Mouse (Mus musculus) cortical plate, adult 2 months (tissue): Measurements from ENCODE around the gene G0s2. TPM values are rescaled to one million over a fixed set of nuclear protein-coding genes. Genes with fewer than 3 reads are reported as not detected.

Source experiments
- H3K27ac ChIP-seq: fragments of 200-500 bp; 2 replicates; pipeline ENCODE4 v1.5.1; 2012; ENCODE audit warnings: low read length, control low read depth, inconsistent platforms; ENCODE audit not compliant: insufficient read depth
- H3K4me1 ChIP-seq: fragments of 200-500 bp; 2 replicates; pipeline ENCODE4 v1.6.1; 2011; ENCODE audit warnings: low read length; ENCODE audit not compliant: control insufficient read depth, insufficient read depth
- H3K4me3 ChIP-seq: fragments of 200-500 bp; 2 replicates; pipeline ENCODE4 v1.5.1; 2011; ENCODE audit warnings: mild to moderate bottlenecking, low read length, control low read depth; ENCODE audit not compliant: insufficient read depth
- CTCF ChIP-seq: fragments of 200-500 bp; IDR thresholded peaks from 2 replicates; pipeline ENCODE4 v1.5.1; 2011; ENCODE audit warnings: mild to moderate bottlenecking, control low read depth, low read length; ENCODE audit not compliant: insufficient read depth; ENCODE audit errors: extremely low read depth
- POLR2A ChIP-seq: fragments of 200-500 bp; IDR thresholded peaks from 2 replicates; pipeline ENCODE4 v1.6.1; 2011; ENCODE audit warnings: mild to moderate bottlenecking, low read length, control low read depth; ENCODE audit not compliant: insufficient read depth; ENCODE audit errors: extremely low read depth
- polyA plus RNA-seq: library from polyadenylated mRNA; depleted of rRNA; stranded (reverse); fragments of >200 nt; gene quantifications from 2 replicates; pipeline ENCODE4 v1.2.3, GENCODE M21; 2012; rRNA removed

G0s2 gene
- polyA plus RNA-seq, 1 experiment: 22.6 TPM

- peaks cover 5% of the 10 kb centered on the region for H3K4me1 ChIP-seq
- no peak overlapping the region for H3K27ac ChIP-seq
- TF ChIP-seq POLR2A (no peak), CTCF (no peak)
- H3K4me3 ChIP-seq: no peak overlapping the region
Observed at GRCm38 (mm10) chr1:193225531-193225930, 47.5 kb downstream of the G0s2 start.

Other genes with a start within 250 kb of the G0s2 start
- 5.8 and 6.5 TPM in 2 replicates for gene Syt14, start 237.4 kb downstream of the G0s2 start, polyA plus RNA-seq
- 22.1 and 22.7 TPM in 2 replicates for gene Diexf, start 142.9 kb downstream of the G0s2 start, polyA plus RNA-seq
- gene Irf6, start 120.1 kb downstream of the G0s2 start, polyA plus RNA-seq: 0.71 and 0.83 TPM in 2 replicates
- 3.7 and 4.0 TPM in 2 replicates for gene A130010J15Rik, start 105.2 kb downstream of the G0s2 start, polyA plus RNA-seq
- gene Traf3ip3, start 71.5 kb downstream of the G0s2 start, polyA plus RNA-seq: 1.6 and 2.4 TPM in 2 replicates
- 0.79 and 2.4 TPM in 2 replicates for gene Lamb3, start 65.5 kb downstream of the G0s2 start, polyA plus RNA-seq
- 39.5 and 44.8 TPM in 2 replicates for gene Hsd11b1, start 9.1 kb downstream of the G0s2 start, polyA plus RNA-seq
- 34.4 and 34.5 TPM in 2 replicates for gene Camk1g, start 97.1 kb upstream of the G0s2 start, polyA plus RNA-seq